Mouse (Mus musculus) Patski (cell line): Measurements from ENCODE around the gene Gm9048. TPM values are rescaled to one million over a fixed set of nuclear protein-coding genes. Genes with fewer than 3 reads are reported as not detected.
"Not testable (repeated sequence)": the region's sequence is repeated elsewhere in the genome, so short reads cannot be mapped to it uniquely, and the experiment has no call there.

ENCODE experiments used
- ATAC-seq: fragments of 100-300 bp; one replicate; pipeline ENCODE4 v1.8.0; 2021
- CTCF ChIA-PET: fragments of 350-600 bp; sonication (Branson Sonifier 250); formaldehyde crosslinking; loops from one replicate; lab custom pipeline; 2022; ENCODE audit warnings: inconsistent platforms; lab: Charles Lee
- POLR2A ChIA-PET: fragments of 350-600 bp; sonication (Branson Sonifier 250); formaldehyde crosslinking; loops from one replicate; lab custom pipeline; 2022; ENCODE audit warnings: antibody characterized with exemption, inconsistent platforms; lab: Charles Lee
- DNase-seq: peaks from one replicate; pipeline ENCODE4 v3.0.0-alpha.2; 2011; ENCODE audit warnings: low read depth, low spot score
- H3K27me3 ChIP-seq: fragments of 371-371 bp; one replicate; pipeline ENCODE4 v1.5.1; 2021
- CTCF ChIP-seq: fragments of 100-300 bp; IDR thresholded peaks from one replicate; pipeline ENCODE4 v1.5.1; 2021
- in situ Hi-C: fragments of 300-500 bp; cut with MboI; formaldehyde crosslinking; loops from 3 replicates; pipeline ENCODE4 v1.11.1; 2018; ENCODE audit warnings: low pct_unique_long_range_greater_than_20kb, mixed read lengths
- polyA plus RNA-seq: library from polyadenylated mRNA; unstranded; gene quantifications from one replicate; pipeline ENCODE4 v1.2.3, GENCODE M21; 2021

Gene Gm9048
- polyA plus RNA-seq, result 0.18 TPM

- in situ Hi-C loops, DNase-seq, H3K27me3 ChIP-seq, CTCF ChIA-PET, ATAC-seq, POLR2A ChIA-PET: not testable (repeated sequence)
These were observed at the start of gene Gm9048 for GRCm38 (mm10) chr10:118348579-118348978. Gene Gm9048, minus strand, starts transcription at chr10:118348679.

DNA sequence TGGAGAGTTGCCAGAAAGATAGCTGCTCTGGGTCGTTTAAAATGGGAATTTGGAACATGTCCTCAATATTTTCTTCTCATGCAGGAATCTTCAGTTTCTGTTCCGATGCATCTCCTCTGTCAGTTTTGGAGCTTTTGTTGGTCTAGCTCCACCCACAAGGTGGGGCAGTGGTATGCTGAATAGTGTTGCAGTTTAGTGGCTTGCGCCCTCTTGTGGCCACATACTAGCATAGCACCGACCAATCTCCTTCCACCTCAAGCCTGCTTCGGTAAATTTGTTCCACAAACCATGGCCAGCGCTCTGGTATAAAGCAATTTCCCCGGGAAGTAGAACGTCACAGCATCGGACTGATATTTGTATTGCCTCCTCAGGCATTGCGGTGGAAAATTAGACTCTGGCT, 22.0 kb upstream of the Gm9048 start:
- CTCF ChIA-PET, result interaction anchor here (0.6 to 2.9 kb wide), 5 partner anchors 18 to 709 kb away, joined by 3 to 10 read pairs (median 4); no protein-coding TSS in a partner anchor
- ATAC-seq, result peak; percentile 82
- POLR2A ChIA-PET, result no interaction called here
- H3K27me3 ChIP-seq, result no peaks in the 10 kb centered on the region
- peak; percentile 96 for TF ChIP-seq CTCF
- peak; percentile 15 for DNase-seq
- in situ Hi-C loops, result no loop called here

DNA sequence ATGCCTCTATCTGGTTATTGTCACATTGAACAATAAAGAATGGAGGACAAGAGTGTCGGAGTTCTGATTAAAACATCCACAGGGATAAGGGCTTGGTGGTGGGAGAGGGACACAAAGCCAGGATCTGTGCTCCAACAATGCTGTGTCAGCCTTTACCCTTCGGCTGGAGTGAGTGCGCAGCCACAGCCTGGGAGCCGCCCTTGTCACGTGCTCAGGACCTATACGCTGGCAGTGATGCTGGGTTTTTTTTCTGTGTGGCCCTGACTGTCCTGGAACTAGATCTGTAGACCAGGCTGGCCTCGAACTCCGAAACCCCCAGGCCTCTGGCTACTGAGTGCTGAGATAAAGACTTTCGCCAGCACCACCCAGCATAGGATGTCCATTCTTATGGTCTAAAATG, 21.0 kb upstream of the Gm9048 start:
- ATAC-seq (no peak), DNase-seq (no peak)
- ChIA-PET POLR2A (no interaction called here), CTCF (interaction anchor here (0.6 to 2.9 kb wide), 3 partner anchors 212 to 710 kb away, joined by 3 to 10 read pairs (median 8); no protein-coding TSS in a partner anchor)
- in situ Hi-C loops, result no loop called here
- H3K27me3 ChIP-seq, result no peaks in the 10 kb centered on the region
- TF ChIP-seq CTCF, result no peak

DNA sequence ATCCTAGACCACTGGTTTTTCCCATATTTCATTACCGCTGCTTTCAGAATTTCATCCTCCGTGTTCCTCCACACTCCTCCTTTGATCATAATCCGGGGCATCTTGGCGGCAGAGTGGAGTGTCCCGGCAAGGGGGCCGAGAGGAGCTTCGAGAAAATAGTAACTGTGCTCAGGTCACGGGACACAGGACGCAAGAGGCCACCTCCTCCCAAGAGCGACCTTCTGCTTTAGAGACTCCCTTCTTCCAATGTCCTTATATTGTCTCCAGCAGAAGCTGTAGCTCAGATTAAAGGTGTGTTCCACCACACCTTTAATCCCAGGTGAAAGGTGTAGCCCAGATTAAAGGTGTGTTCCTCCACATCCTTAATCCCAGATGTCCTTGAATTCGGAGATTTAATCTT, 5.5 kb upstream of the Gm9048 start, which contains the start of gene Gm9049:
Gm9049 (minus strand) TSS at position 101 of the 400 bp plus-strand sequence.
- ATAC-seq, in situ Hi-C loops, DNase-seq, CTCF ChIA-PET, H3K27me3 ChIP-seq, POLR2A ChIA-PET: not testable (repeated sequence)

DNA sequence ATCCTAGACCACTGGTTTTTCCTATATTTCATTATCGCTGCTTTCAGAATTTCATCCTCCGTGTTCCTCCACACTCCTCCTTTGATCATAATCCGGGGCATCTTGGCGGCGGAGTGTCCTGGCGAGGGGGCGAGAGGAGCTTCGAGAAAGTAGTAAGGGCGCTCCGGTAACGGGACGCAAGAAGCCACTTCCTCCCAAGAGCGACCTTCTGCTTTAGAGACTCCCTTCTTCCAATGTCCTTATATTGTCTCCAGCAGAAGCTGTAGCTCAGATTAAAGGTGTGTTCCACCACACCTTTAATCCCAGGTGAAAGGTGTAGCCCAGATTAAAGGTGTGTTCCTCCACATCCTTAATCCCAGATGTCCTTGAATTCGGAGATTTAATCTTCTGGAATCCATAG, 5.3 kb downstream of the Gm9048 start, which contains the start of gene Gm9046:
Gm9046 (minus strand) TSS at position 101 of the 400 bp plus-strand sequence.
- in situ Hi-C loops, DNase-seq, POLR2A ChIA-PET, H3K27me3 ChIP-seq, ATAC-seq, CTCF ChIA-PET: not testable (repeated sequence)

GRCm38 (mm10) chr10:118337731-118338130, 10.7 kb downstream of the Gm9048 start, which contains the start of gene Gm9045:
Gene Gm9045, minus strand, starts transcription at chr10:118337831.
- in situ Hi-C loops, CTCF ChIA-PET, ATAC-seq, DNase-seq, H3K27me3 ChIP-seq, POLR2A ChIA-PET: not testable (repeated sequence)

DNA sequence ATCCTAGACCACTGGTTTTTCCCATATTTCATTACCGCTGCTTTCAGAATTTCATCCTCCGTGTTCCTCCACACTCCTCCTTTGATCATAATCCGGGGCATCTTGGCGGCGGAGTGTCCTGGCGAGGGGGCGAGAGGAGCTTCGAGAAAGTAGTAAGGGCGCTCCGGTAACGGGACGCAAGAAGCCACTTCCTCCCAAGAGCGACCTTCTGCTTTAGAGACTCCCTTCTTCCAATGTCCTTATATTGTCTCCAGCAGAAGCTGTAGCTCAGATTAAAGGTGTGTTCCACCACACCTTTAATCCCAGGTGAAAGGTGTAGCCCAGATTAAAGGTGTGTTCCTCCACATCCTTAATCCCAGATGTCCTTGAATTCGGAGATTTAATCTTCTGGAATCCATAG, 16.2 kb downstream of the Gm9048 start, which contains the start of gene Gm9044:
Gm9044 (minus strand) TSS at position 101 of the 400 bp plus-strand sequence.
- DNase-seq, ATAC-seq, in situ Hi-C loops, CTCF ChIA-PET, POLR2A ChIA-PET, H3K27me3 ChIP-seq: not testable (repeated sequence)

- CTCF ChIA-PET, result not testable (repeated sequence)
These were observed 21.6 kb downstream of the Gm9048 start, which contains the start of gene Gm9040 for GRCm38 (mm10) chr10:118326869-118327268. Gene Gm9040, minus strand, starts transcription at chr10:118326969.

GRCm38 (mm10) chr10:118319024-118319423, 29.5 kb downstream of the Gm9048 start:
- DNase-seq (no peak), ATAC-seq (no peak)
- no peaks in the 10 kb centered on the region for H3K27me3 ChIP-seq
- TF ChIP-seq CTCF, result no peak
- POLR2A ChIA-PET, result no interaction called here
- CTCF ChIA-PET, result no interaction called here
- in situ Hi-C loops, result no loop called here

More at GRCm38 (mm10) chr10:118326869-118327268, 21.6 kb downstream of the Gm9048 start, which contains the start of gene Gm9040:
- POLR2A ChIA-PET, in situ Hi-C loops, H3K27me3 ChIP-seq, ATAC-seq, DNase-seq: not testable (repeated sequence)

DNA sequence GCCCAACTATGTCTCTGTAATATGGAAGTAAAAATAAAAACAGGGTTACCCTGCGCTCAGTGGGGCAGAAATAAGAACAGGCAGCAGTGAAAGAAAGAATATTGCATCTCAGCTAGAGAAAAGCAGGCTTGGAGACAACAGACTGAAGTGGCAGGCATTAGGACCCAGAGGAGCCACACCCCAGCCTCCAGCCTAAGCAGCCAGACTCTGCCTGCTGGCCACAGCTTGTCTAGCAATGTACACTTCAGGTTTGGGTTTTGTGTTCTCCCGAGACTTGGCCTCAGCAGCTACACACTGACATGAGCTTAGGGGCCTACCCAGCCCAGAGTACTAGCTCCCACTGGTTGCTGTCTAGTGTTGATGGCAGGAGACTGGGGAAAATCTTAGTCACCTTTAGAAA, 46.3 kb downstream of the Gm9048 start:
- ATAC-seq, CTCF ChIA-PET, in situ Hi-C loops, DNase-seq, POLR2A ChIA-PET, H3K27me3 ChIP-seq: not testable (repeated sequence)

Other genes with a start within 250 kb of the Gm9048 start
- gene Mdm1, start 206.9 kb downstream of the Gm9048 start, polyA plus RNA-seq, result 11.7 TPM
- not detected for gene Il22, start 143.7 kb downstream of the Gm9048 start, polyA plus RNA-seq
- 0.03 TPM for gene Gm32717, start 107.9 kb downstream of the Gm9048 start, polyA plus RNA-seq
- 0.03 TPM for gene Gm32802, start 90.0 kb downstream of the Gm9048 start, polyA plus RNA-seq
- not detected for gene Iltifb, start 53.6 kb downstream of the Gm9048 start, polyA plus RNA-seq
- gene Gm9040, start 21.7 kb downstream of the Gm9048 start, polyA plus RNA-seq, result 1.4 TPM
- 1.4 TPM for gene Gm9044, start 16.3 kb downstream of the Gm9048 start, polyA plus RNA-seq
- gene Gm9045, start 10.8 kb downstream of the Gm9048 start, polyA plus RNA-seq, result not detected
- not detected for gene Gm9046, start 5.4 kb downstream of the Gm9048 start, polyA plus RNA-seq
- gene Gm9049, start 5.4 kb upstream of the Gm9048 start, polyA plus RNA-seq, result not detected
- gene Ifng, start 92.4 kb upstream of the Gm9048 start, polyA plus RNA-seq, result not detected